Mouse (Mus musculus): Measurements from ENCODE around the gene Tmem220. TPM values are rescaled to one million over a fixed set of nuclear protein-coding genes. Genes with fewer than 3 reads are reported as not detected.

The Tmem220 gene
- polyA plus RNA-seq, 1 experiment, result 0.93 TPM

DNA sequence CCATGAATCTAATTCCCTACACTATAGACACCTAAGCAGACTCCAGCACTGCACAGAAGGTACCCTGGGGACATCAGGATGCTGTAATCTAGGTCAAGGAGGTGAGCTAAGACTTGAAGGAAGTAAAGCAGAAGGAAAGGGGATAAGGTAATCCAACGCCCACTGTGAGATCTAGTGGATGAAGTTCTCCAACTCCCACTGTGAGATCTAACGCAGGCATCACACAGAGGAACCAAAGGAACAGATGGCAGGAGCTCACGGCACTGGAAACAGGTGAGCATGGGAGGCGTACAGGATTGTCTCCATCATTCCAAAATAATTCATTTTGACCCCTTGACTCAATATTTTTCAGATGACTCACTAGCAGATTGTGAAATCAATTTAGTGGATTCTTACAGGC is 28.5 kb upstream of the Tmem220 start:
- TF ChIP-seq CTCF (IDR thresholded peaks at IDR 0.05; ENCODE audit: borderline replicate concordance, extremely low read depth, insufficient read depth, insufficient read length), result no peak
- TF ChIP-seq POLR2A (IDR thresholded peaks at IDR 0.05; ENCODE audit: borderline replicate concordance, extremely low read depth, insufficient read depth, insufficient read length, poor library complexity, severe bottlenecking), result no peak
- DNase-seq (ENCODE audit: low read depth), result no peak

DNA sequence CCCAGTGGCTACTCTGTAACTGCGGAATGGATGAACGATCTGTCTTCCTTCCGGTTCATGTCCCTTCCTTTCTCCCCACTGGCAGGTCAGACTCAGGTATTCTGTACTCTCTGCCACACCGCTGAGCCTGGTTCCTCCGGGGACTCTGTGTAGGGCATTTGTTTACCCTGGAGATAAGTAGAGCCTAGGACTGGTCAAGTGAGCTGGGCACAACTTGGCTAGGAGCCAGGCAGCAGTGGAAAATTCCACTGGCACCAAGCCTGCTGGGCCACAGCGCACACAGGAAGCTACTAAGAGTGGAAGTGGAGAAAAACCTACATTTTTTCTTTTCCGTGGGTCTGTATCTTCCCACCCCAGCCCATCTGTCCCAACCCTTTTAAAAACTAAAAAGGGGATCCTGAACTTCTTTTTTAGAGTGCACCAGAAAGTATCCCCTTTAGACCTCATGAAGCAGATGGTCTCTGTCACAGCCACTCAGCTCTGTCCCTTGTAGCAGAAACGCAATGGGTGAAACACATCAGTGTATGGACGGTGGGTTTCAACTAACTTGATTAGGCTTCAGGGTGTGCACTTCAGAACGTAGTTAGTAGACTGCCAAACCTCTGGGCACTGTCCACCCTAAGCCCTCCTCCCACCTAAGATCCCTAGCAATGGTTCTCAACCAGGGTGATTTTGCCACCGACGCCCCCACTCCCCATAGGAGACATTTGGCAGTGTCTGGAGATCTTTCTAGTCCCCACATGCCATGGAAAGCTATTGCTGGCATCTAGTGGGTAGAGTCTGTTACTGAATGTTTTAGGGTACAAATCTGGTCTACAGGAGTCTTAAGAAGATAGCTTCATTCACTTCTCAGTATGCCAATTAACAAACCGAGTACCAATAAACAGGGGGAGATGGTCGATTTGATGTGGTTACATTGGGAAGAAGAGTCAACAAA is 26.2 kb upstream of the Tmem220 start:
- peak; percentile 57 for DNase-seq (ENCODE audit: low read depth)
- no peak for TF ChIP-seq CTCF (IDR thresholded peaks at IDR 0.05; ENCODE audit: borderline replicate concordance, extremely low read depth, insufficient read depth, insufficient read length)
- TF ChIP-seq POLR2A (IDR thresholded peaks at IDR 0.05; ENCODE audit: borderline replicate concordance, extremely low read depth, insufficient read depth, insufficient read length, poor library complexity, severe bottlenecking), result no peak

DNA sequence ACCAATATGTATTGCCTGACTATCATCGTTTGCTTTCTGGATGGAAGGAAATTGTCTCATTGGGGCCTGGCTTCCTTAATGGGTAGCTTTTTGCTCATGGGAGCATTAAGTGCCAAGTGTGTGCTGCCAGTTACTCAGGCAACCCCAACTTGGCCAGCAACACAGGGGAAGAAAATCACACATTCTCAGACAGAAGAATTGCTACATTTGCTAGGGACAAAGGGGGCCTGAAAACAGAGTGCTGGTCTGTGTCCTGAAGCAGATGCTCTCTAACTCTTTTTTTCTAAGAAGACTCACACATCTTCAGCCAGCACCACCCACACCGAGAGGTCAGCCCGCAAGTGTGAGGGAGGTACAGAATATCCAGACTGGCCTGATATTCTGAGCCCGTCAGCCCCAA is 24.3 kb upstream of the Tmem220 start:
- TF ChIP-seq CTCF (IDR thresholded peaks at IDR 0.05; ENCODE audit: borderline replicate concordance, extremely low read depth, insufficient read depth, insufficient read length) (no peak), POLR2A (IDR thresholded peaks at IDR 0.05; ENCODE audit: borderline replicate concordance, extremely low read depth, insufficient read depth, insufficient read length, poor library complexity, severe bottlenecking) (no peak)
- DNase-seq (ENCODE audit: low read depth), result peak; percentile 88

DNA sequence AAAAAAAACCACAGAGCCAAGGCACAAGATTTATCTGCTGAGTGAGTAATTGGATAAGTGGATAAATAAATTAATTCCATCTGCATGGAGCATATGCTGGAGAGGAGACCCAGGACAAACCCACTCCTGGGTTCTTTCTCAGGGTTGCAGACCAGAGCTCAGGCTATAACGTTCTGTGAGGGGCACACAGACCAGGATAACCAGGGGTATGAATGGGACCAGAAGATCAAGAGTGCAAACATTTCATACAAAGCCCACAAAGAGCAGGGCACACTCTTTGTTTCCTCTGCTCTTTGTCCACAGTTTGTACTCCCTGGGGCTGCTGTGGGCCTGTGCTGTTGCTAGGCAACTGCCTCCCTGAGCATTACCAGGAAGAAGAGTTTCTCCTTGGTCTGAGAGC is 23.2 kb upstream of the Tmem220 start:
- DNase-seq (ENCODE audit: low read depth), result peak; percentile 82
- TF ChIP-seq POLR2A (IDR thresholded peaks at IDR 0.05; ENCODE audit: borderline replicate concordance, extremely low read depth, insufficient read depth, insufficient read length, poor library complexity, severe bottlenecking) (no peak), CTCF (IDR thresholded peaks at IDR 0.05; ENCODE audit: borderline replicate concordance, extremely low read depth, insufficient read depth, insufficient read length) (no peak)

DNA sequence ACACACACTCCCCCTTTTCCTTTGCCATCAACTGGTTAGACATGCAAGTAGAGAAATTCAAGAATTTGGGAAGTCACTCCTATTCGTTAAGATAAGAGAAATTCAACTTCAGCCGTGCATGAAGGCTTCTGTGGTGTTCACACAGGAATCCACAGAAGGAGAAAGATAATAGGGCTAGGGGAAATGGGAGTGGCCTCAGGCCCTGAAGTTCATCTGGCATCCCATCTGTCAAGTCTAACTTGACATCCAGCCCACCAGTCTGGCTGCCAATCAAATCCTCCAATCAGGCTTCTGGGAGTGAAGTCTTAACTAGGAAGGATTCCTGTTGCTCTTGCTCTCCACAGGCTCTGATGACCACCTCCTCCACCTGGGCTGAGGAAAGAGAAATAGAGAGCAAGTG is 22.0 kb upstream of the Tmem220 start:
- peak; percentile 78 for DNase-seq (ENCODE audit: low read depth)
- TF ChIP-seq CTCF (IDR thresholded peaks at IDR 0.05; ENCODE audit: borderline replicate concordance, extremely low read depth, insufficient read depth, insufficient read length), result no peak
- no peak for TF ChIP-seq POLR2A (IDR thresholded peaks at IDR 0.05; ENCODE audit: borderline replicate concordance, extremely low read depth, insufficient read depth, insufficient read length, poor library complexity, severe bottlenecking)

DNA sequence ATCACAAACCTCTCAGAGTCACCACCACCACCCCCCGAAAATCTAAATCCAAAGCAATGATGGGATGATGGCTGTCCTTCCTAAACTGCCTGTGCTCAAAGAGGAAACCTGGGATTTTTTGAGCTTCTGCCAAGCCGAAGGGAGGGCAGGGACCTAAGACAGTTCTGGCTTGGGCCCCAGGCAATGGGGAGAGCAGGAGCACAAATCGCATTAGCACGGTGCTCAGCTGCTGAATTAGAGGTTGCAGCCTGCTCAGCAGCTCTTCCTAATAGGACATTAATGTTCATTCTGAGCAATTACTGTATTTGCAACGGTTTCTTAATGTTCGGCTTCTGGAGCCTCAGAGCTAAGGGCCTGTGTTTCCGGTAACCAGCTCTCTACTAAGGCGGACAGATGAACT is 17.0 kb upstream of the Tmem220 start:
- TF ChIP-seq CTCF (IDR thresholded peaks at IDR 0.05; ENCODE audit: borderline replicate concordance, extremely low read depth, insufficient read depth, insufficient read length) (no peak), POLR2A (IDR thresholded peaks at IDR 0.05; ENCODE audit: borderline replicate concordance, extremely low read depth, insufficient read depth, insufficient read length, poor library complexity, severe bottlenecking) (no peak)
- peak; percentile 81 for DNase-seq (ENCODE audit: low read depth)

DNA sequence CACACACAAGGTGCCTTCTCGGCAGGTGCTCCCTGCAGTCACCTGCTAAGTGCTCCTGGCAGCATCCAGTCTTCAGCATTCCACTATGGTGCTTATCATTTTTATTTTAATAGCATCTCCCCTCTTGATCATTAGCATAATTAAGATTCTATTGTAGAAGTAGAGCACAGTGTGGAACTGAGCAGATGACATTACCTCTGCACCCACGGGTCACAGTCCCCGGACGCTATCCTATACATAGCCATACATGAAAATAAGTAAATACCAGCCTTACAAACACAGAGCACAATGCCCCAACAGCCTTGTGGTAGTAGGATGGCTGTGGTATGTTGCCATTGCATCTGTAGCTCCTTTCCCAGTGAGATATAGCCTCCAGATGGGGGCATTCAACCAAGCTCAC is 16.4 kb upstream of the Tmem220 start:
- DNase-seq (ENCODE audit: low read depth), result no peak

DNA sequence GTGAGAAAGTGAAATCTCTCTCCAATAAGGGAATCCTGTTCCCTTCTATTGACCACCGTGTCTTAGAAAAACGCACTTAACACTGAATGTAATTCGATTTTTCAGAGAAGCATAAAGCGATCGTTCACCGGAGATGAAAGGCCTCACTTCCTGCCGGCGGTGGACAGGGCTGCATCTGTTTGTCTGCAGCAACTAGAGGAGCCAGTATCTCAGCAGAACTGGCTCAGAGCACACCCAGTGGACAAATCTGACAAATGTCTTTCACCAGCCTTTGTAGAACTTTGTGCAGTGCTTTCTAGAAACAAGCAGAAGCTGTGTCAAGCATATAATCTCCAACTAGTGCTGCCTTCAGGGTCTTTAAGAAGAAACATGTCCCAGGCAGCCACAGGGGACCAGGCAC is 14.5 kb upstream of the Tmem220 start:
- peak; percentile 74 for DNase-seq (ENCODE audit: low read depth)
- TF ChIP-seq POLR2A (IDR thresholded peaks at IDR 0.05; ENCODE audit: borderline replicate concordance, extremely low read depth, insufficient read depth, insufficient read length, poor library complexity, severe bottlenecking) (no peak), CTCF (IDR thresholded peaks at IDR 0.05; ENCODE audit: borderline replicate concordance, extremely low read depth, insufficient read depth, insufficient read length) (peak; percentile 53; the same call in 1 of the 2 replicates)

More for the DNA sequence above, 16.4 kb upstream of the Tmem220 start:
- TF ChIP-seq POLR2A (IDR thresholded peaks at IDR 0.05; ENCODE audit: borderline replicate concordance, extremely low read depth, insufficient read depth, insufficient read length, poor library complexity, severe bottlenecking) (no peak), CTCF (IDR thresholded peaks at IDR 0.05; ENCODE audit: borderline replicate concordance, extremely low read depth, insufficient read depth, insufficient read length) (no peak)

DNA sequence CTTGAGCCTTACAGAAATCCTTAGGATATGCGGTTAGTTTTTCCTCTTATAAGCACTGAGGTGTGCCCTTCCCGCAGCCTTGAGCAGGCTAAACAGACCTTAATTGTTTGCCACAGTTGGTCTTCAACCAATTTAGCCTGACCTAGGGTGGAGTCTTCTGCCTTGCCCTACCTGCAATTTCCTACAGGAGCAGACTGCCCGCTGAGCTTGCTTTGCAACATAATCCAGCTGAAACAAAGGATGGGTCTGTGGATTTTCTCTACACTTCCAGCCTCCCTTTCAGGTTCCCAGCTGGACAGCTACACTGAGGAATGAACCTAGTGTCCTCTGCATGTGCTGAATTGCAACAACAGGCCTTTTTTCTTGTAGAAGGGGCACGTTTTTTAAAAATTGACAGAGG is 13.3 kb upstream of the Tmem220 start:
- DNase-seq (ENCODE audit: low read depth), result no peak
- no peak for TF ChIP-seq POLR2A (IDR thresholded peaks at IDR 0.05; ENCODE audit: borderline replicate concordance, extremely low read depth, insufficient read depth, insufficient read length, poor library complexity, severe bottlenecking)
- TF ChIP-seq CTCF (IDR thresholded peaks at IDR 0.05; ENCODE audit: borderline replicate concordance, extremely low read depth, insufficient read depth, insufficient read length), result no peak

DNA sequence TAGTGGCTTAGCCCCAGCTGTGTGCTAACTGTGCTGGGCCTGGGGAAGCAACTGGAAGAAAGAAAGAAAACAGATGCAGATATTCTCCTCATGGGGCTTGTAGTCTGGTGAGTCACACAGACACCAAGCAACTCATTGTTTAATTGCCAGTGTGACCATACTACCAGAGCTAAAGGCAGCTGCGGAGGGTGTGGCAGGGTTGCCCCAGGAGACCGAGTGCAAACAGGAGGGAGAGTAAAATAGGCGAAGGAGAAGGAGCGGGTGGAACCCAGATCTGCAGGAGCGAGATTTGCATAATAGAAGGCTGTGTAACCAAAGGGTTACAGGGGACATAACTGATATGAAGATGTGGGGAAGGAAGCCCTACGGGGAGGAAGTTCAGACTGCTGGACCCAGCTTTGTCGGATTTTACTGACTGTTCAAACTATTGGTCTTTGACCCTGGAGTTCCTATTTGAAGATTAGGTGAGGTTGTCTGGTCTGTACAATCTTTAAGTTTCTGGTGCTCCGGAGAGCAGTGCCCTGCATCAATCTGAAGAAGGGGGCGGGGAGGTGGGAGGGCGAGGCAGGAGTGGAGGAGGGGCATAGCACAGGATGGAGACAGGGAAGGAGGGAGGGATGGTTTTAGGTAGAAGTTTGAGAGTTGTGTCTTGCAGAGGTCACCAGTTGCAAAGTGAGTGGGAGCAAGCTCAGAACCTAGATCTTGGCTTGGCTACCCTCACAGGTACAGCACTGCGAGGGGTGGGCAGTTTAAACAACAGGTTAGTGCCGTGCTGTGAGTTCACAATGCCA is 7.0 kb upstream of the Tmem220 start:
- DNase-seq (ENCODE audit: low read depth), result peak; percentile 33
- TF ChIP-seq CTCF (IDR thresholded peaks at IDR 0.05; ENCODE audit: borderline replicate concordance, extremely low read depth, insufficient read depth, insufficient read length) (no peak), POLR2A (IDR thresholded peaks at IDR 0.05; ENCODE audit: borderline replicate concordance, extremely low read depth, insufficient read depth, insufficient read length, poor library complexity, severe bottlenecking) (no peak)

DNA sequence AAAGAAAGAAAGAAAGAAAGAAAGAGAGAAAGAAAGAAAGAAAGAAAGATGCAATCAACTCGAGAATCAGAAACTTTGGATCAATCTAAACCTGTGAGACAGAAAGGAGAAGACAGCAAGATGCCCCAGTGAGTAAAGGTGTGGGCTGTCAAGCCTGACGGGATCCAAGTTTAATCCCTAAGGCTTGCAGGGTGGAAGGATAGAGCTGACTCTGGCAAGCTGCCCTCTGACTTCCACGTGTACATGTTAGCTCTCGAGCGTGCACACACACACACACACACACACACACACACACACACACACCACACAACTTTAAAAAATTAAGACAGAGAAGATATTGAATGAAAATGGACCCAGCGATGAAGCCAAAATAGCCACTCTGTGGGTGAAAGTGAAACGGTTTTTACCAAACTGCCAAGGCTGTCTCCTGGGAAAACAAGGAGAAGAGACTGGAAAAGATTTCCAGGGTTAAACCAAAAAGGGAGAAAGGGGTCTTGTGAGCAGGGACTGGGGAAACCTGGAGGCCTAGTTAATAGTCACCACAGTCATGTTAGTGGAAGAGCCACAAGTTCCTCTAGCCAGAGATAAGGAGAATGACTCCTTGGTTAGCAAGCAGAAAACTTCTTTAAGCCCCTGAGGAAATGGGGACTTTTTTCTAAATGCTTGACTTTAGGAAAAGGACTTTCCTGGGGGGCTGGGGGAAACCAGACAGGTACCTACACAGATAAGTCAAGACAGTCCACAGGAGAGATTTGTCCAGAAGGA is 5.1 kb upstream of the Tmem220 start:
- no peak for DNase-seq (ENCODE audit: low read depth)
- TF ChIP-seq POLR2A (IDR thresholded peaks at IDR 0.05; ENCODE audit: borderline replicate concordance, extremely low read depth, insufficient read depth, insufficient read length, poor library complexity, severe bottlenecking), result no peak
- no peak for TF ChIP-seq CTCF (IDR thresholded peaks at IDR 0.05; ENCODE audit: borderline replicate concordance, extremely low read depth, insufficient read depth, insufficient read length)
